Mouse (Mus musculus): ENCODE results near the gene Rev1. TPM values are rescaled to one million over a fixed set of nuclear protein-coding genes. Genes with fewer than 3 reads are reported as not detected.
A peak's percentile ranks its signal among the peaks of the same experiment; 100 is the strongest.

The Rev1 gene
- 25.0 and 26.7 TPM in 2 replicates for polyA plus RNA-seq (2015; fragmentation: Nextera tagmentation; extraction: Ambion mirVana)

DNA sequence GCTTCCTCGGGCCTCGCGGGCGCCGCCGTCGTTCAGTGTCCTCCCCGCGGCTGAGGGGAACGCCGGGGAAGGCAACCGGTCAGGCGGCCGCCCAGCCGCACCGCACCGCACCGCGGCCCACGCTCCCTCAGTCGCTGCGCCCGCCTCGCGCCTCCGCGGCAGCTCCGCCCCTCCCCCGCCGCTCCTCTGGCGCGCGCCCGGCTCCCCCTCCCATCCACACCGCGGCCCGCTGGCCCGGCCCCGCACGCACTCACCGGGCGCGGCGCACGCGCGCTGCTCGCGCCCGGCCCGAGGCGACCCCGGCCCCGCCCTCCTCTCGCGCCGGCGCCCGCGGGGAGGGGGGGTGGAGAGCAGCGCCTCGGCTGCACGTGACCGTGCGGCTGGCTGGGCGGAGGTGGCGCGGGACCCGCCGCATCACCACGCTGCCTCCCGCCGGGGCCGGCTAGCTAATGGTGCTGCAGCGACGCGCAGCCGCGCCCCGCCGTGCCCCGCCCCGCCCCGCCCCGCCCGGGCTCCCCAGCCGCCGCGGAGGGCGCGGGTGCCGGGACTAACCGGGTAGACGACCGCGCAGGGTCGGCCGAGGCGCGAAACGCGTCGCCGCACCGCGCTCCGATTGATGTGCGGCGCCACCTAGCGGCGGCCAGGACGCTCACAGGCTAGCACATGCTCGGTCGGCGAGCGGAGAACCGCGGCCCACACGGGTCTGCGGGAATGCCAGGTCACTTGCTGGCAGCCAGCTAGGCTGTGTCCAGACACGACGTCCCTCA is at the start of gene Rev1:
Gene Rev1 (minus strand): TSS at position 301 of the 767 bp plus-strand sequence.
- H3K27me3 ChIP-seq = no peaks in the 10 kb centered on the region
- H3K4me2 ChIP-seq = peak within 1 kb of the TSS; percentile 91
- peak; percentile 95 for ATAC-seq (replicated peaks; ENCODE audit: low FRiP score)
- peak within 1 kb of the TSS; percentile 82 for H3K4me3 ChIP-seq (replicated peaks)
- H3K4me1 ChIP-seq = peaks cover 31% of the 10 kb centered on the region
- WGBS = under 1% methylated on average over 85 of the region's 122 CpGs
- no peaks in the 10 kb centered on the region for H3K36me3 ChIP-seq
- peak within 1 kb of the TSS; percentile 91 for H3K27ac ChIP-seq
- H3K9me3 ChIP-seq (replicated peaks) = no peaks in the 10 kb centered on the region
- peak within 1 kb of the TSS; percentile 84 for H3K9ac ChIP-seq

GRCm38 (mm10) chr1:38178929-38179328 is 49.3 kb upstream of the Rev1 start:
- 90% methylated on average over 8 of the region's 8 CpGs for WGBS
- Histone ChIP-seq H3K9ac (no peak overlapping the region), H3K36me3 (peaks cover 49% of the 10 kb centered on the region), H3K4me3 (replicated peaks) (no peak overlapping the region), H3K9me3 (replicated peaks) (no peaks in the 10 kb centered on the region), H3K27ac (no peak overlapping the region), H3K4me1 (no peaks in the 10 kb centered on the region), H3K4me2 (no peak overlapping the region), H3K27me3 (no peaks in the 10 kb centered on the region)
- ATAC-seq (replicated peaks; ENCODE audit: low FRiP score) = no peak

- Histone ChIP-seq H3K36me3 (peaks cover 27% of the 10 kb centered on the region), H3K9ac (no peak overlapping the region), H3K4me2 (no peak overlapping the region), H3K27me3 (no peaks in the 10 kb centered on the region), H3K4me3 (replicated peaks) (no peak overlapping the region), H3K4me1 (no peaks in the 10 kb centered on the region), H3K27ac (no peak overlapping the region), H3K9me3 (replicated peaks) (no peaks in the 10 kb centered on the region)
- 87% methylated on average over 7 of the region's 7 CpGs for WGBS
- no peak for ATAC-seq (replicated peaks; ENCODE audit: low FRiP score)
Measured at GRCm38 (mm10) chr1:38176077-38176476, 46.5 kb upstream of the Rev1 start.

DNA sequence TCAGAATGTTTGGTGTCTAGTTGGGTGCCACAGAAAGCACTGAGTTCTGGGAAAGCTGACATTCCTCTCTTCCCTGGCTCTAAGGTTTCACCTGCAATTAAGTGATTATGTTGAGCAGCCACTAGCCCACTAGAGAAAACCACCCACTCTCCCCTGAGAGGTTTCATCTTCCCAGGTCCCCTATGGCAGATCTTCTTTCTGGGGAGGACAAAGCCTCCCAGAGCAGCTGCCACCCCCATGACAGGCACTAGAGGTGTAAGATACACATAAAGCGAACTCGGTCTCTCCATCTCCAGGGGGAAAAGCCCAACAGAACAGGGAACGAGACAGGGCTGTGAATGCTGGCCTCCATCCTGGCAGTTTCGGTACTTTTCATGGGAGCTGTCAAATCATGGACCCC is 42.3 kb upstream of the Rev1 start:
- WGBS = 79% methylated on average over 4 of the region's 4 CpGs
- Histone ChIP-seq H3K4me1 (no peaks in the 10 kb centered on the region), H3K27me3 (no peaks in the 10 kb centered on the region), H3K36me3 (no peaks in the 10 kb centered on the region), H3K4me3 (replicated peaks) (no peak overlapping the region), H3K9me3 (replicated peaks) (no peaks in the 10 kb centered on the region), H3K9ac (no peak overlapping the region), H3K27ac (no peak overlapping the region), H3K4me2 (no peak overlapping the region)
- no peak for ATAC-seq (replicated peaks; ENCODE audit: low FRiP score)

GRCm38 (mm10) chr1:38165696-38166095 is 36.1 kb upstream of the Rev1 start:
- 69% methylated on average over 2 of the region's 2 CpGs for WGBS
- Histone ChIP-seq H3K9me3 (replicated peaks) (no peaks in the 10 kb centered on the region), H3K27me3 (no peaks in the 10 kb centered on the region), H3K36me3 (no peaks in the 10 kb centered on the region), H3K4me1 (no peaks in the 10 kb centered on the region), H3K9ac (no peak overlapping the region), H3K4me3 (replicated peaks) (no peak overlapping the region), H3K27ac (no peak overlapping the region), H3K4me2 (no peak overlapping the region)
- ATAC-seq (replicated peaks; ENCODE audit: low FRiP score) = no peak

DNA sequence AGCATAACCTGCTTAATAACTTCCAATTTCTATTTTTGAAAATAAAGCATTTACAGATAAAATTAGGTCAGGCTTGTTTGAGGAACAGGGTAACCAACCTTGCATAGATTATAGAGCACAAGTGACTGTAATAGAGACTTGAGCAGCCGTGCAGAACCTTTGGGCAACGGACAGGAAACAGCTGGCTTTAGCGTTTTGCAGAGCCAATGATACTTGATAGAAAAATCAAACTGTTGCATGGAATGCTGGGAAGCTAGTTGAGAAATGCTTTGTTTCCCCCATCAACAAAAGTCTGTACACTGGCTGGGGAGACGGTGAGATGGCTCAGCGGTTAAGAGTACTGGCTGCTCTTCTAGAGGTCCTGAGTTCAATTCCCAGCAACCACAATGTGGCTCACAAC is 20.5 kb upstream of the Rev1 start:
- Histone ChIP-seq H3K27me3 (no peaks in the 10 kb centered on the region), H3K9ac (no peak overlapping the region), H3K4me3 (replicated peaks) (no peak overlapping the region), H3K9me3 (replicated peaks) (no peaks in the 10 kb centered on the region), H3K4me2 (no peak overlapping the region), H3K4me1 (no peaks in the 10 kb centered on the region), H3K36me3 (no peaks in the 10 kb centered on the region), H3K27ac (no peak overlapping the region)
- ATAC-seq (replicated peaks; ENCODE audit: low FRiP score) = no peak
- 71% methylated on average over 5 of the region's 5 CpGs for WGBS

GRCm38 (mm10) chr1:38146008-38146407 is 16.4 kb upstream of the Rev1 start:
- H3K4me1 ChIP-seq = no peaks in the 10 kb centered on the region
- H3K27me3 ChIP-seq = no peaks in the 10 kb centered on the region
- WGBS = 90% methylated on average over 4 of the region's 4 CpGs
- H3K36me3 ChIP-seq = no peaks in the 10 kb centered on the region
- H3K4me3 ChIP-seq (replicated peaks) = no peak overlapping the region
- no peak overlapping the region for H3K27ac ChIP-seq
- no peak overlapping the region for H3K9ac ChIP-seq
- H3K9me3 ChIP-seq (replicated peaks) = no peaks in the 10 kb centered on the region
- ATAC-seq (replicated peaks; ENCODE audit: low FRiP score) = no peak
- no peak overlapping the region for H3K4me2 ChIP-seq

DNA sequence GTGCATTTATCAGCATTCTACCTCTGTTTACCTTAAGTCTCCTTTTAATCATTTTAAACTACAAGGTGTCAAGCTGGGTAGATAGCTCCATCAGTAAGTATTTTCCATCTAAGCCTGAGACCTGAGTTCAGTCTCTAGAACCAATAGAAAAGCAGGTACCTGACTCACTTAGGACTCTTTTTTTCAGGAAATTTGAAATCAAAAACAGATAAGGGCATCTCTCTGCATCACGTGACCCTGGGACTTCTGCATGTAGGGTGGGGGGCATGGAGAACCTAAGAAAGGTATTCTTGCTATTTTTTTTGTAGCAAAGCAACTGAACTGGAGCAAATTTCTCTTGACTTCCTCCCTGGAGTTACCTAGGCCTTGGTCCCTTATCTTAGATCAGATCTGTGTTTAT is 11.8 kb upstream of the Rev1 start:
- 77% methylated on average over 1 of the region's 1 CpGs for WGBS
- Histone ChIP-seq H3K4me2 (no peak overlapping the region), H3K4me3 (replicated peaks) (no peak overlapping the region), H3K9ac (no peak overlapping the region), H3K4me1 (no peaks in the 10 kb centered on the region), H3K27me3 (no peaks in the 10 kb centered on the region), H3K9me3 (replicated peaks) (no peaks in the 10 kb centered on the region), H3K36me3 (no peaks in the 10 kb centered on the region), H3K27ac (no peak overlapping the region)
- no peak for ATAC-seq (replicated peaks; ENCODE audit: low FRiP score)

DNA sequence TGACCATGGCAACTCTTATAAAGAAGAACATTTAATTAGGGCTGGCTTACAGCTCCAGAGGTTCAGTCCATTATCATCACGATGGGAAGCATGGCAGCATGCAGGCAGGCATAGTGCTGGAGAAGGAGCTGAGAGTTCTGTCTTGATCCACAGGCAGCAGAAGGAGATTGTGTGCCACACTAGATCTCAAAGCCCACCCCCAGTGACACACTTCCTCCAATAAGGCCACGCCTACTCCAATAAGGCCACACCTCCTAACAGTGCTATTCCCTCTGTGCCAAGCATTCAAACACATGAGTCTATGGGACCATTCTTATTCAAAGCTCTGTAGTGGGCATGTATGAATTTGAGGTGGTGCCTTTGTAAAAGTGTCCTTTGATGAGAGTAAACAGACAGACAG is 11.3 kb upstream of the Rev1 start:
- Histone ChIP-seq H3K36me3 (no peaks in the 10 kb centered on the region), H3K27ac (no peak overlapping the region), H3K4me1 (no peaks in the 10 kb centered on the region), H3K4me2 (no peak overlapping the region), H3K9me3 (replicated peaks) (no peaks in the 10 kb centered on the region), H3K27me3 (no peaks in the 10 kb centered on the region), H3K9ac (no peak overlapping the region), H3K4me3 (replicated peaks) (no peak overlapping the region)
- WGBS = 78% methylated on average over 2 of the region's 2 CpGs
- no peak for ATAC-seq (replicated peaks; ENCODE audit: low FRiP score)

DNA sequence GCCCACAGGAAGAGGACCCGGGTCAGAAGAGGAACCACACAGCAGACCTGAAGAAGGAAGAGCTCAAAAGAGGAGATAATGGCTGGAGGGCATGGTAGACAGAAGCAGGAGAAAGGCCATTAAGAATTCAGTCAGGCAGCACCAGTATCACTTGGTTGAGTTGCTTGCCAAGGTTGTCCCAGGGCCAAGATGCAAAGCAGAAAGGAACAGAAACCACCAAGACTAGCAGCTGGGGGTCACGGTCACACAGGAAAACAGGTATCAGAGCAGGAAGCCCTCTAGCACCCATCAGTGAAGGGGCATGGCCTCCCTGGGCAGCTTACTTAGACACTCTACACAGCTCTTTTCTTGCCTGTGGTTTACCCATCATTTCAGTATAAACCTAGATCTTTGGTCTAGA is 9.8 kb upstream of the Rev1 start:
- Histone ChIP-seq H3K4me2 (no peak overlapping the region), H3K9ac (no peak overlapping the region), H3K27me3 (no peaks in the 10 kb centered on the region), H3K4me3 (replicated peaks) (no peak overlapping the region), H3K9me3 (replicated peaks) (no peaks in the 10 kb centered on the region), H3K27ac (no peak overlapping the region), H3K4me1 (no peaks in the 10 kb centered on the region), H3K36me3 (no peaks in the 10 kb centered on the region)
- 78% methylated on average over 2 of the region's 2 CpGs for WGBS
- ATAC-seq (replicated peaks; ENCODE audit: low FRiP score) = no peak

DNA sequence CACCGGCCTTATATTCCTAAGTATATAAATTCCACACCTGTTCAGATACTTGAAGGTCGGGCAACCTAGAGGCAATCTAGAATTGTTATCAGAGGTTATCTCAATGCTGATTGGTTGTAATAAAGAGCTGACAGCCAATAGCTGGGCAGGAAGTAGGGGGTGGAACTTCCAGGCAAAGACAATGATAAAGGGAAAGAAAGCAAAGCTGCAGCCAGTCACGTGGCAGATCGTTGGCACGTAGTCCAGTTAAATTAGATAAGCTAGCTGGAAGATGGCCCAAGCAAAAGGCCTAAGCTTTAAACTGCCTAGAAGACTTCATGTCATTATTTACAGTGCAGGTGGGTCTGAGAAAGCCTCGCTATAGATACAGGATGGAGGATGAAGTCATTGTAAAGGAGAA is 3.3 kb upstream of the Rev1 start:
- Histone ChIP-seq H3K9ac (no peak overlapping the region), H3K4me2 (no peak overlapping the region), H3K9me3 (replicated peaks) (no peaks in the 10 kb centered on the region), H3K27ac (no peak overlapping the region), H3K4me3 (replicated peaks) (no peak overlapping the region), H3K4me1 (peaks cover 18% of the 10 kb centered on the region), H3K27me3 (no peaks in the 10 kb centered on the region), H3K36me3 (no peaks in the 10 kb centered on the region)
- no peak for ATAC-seq (replicated peaks; ENCODE audit: low FRiP score)
- 71% methylated on average over 6 of the region's 6 CpGs for WGBS

GRCm38 (mm10) chr1:38130715-38131483 is 1.3 kb upstream of the Rev1 start:
- no peaks in the 10 kb centered on the region for H3K36me3 ChIP-seq
- no peaks in the 10 kb centered on the region for H3K27me3 ChIP-seq
- H3K4me1 ChIP-seq = peaks cover 31% of the 10 kb centered on the region
- no peak overlapping the region for H3K27ac ChIP-seq
- no peak for ATAC-seq (replicated peaks; ENCODE audit: low FRiP score)
- no peak overlapping the region for H3K4me3 ChIP-seq (replicated peaks)
- 52% methylated on average over 10 of the region's 10 CpGs for WGBS
- H3K9ac ChIP-seq = no peak overlapping the region
- 0 out of 2 replicates have a peak overlapping the region, but pooled peaks have one; percentile 91 for H3K4me2 ChIP-seq
- H3K9me3 ChIP-seq (replicated peaks) = no peaks in the 10 kb centered on the region
